Mouse (Mus musculus): ENCODE data around the gene Cep295nl.

- no peak for TF ChIP-seq CTCF (IDR thresholded peaks at IDR 0.05; ENCODE audit: insufficient read depth, low read depth, low read length)
- TF ChIP-seq POLR2A (IDR thresholded peaks at IDR 0.05; ENCODE audit: insufficient read depth, low read depth, low read length), result no peak
Measured at GRCm38 (mm10) chr11:118371876-118372275, 29.6 kb upstream of the Cep295nl start.
